Mouse (Mus musculus) kidney, adult 10 weeks (tissue): Measurements from ENCODE around the gene Ano8. TPM values are rescaled to one million over a fixed set of nuclear protein-coding genes. Genes with fewer than 3 reads are reported as not detected.

ENCODE experiments used
- polyA plus RNA-seq: library from polyadenylated mRNA; stranded (reverse); fragments of 350-450 nt; fragmentation: Illumina TruSeq; extraction: RNeasy Lipid Tissue Mini Kit (QIAGEN cat#74804); gene quantifications from one replicate; pipeline ENCODE4 v1.2.3, GENCODE M21; 2014; ENCODE audit warnings: low read depth, low replicate concordance

Gene Ano8
- polyA plus RNA-seq = 0.85 TPM

DNA sequence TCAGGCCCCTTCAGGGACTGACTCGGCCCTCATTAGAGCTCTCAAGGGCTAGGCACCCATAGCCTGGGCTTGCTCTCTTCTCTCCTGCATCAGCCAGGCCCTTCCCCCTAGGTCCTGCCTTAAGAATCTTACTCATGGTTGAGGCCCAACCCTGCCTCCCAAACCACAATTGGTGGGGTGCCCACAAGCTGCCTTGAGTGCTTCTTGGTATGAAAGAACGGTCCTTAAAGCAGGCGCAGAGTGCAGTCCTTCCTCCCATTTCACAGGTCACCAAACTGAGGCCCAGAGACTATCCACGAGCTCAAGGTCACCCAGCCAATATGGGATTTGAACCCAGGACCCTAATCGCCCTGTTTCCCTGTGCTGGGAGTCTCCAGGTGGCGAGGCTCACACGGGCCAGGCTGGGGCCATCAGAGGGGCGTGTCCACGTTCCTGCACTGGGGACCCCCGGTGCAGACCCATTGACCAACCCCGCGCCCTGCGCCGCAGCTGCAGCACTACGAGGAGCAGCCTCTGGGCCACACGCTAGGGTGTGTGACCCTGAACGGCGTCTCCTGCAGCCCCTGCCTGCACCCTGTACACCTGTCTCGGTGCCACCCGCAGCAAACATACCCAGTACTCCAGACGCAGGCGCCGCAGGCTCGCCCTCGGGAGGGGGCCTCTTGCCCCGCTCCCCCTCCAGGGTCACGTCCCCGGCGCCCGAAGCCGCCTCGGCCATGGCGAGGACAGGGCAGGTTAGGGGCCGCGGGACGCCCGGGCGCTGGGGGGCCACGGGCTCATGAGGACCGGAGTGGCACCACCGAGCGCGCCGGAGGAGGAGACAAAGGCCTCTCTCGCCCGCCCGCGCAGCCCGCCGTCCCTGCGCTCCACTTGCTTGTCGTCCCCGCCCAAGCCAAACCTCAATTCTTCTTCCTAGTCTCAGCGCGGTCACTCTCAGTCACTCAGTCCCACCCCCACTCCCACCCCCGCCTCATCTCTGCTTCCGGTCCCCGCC is at the start of gene Ano8:
TSS of gene Ano8 (minus strand) at position 822 of the 994 bp plus-strand sequence.

DNA sequence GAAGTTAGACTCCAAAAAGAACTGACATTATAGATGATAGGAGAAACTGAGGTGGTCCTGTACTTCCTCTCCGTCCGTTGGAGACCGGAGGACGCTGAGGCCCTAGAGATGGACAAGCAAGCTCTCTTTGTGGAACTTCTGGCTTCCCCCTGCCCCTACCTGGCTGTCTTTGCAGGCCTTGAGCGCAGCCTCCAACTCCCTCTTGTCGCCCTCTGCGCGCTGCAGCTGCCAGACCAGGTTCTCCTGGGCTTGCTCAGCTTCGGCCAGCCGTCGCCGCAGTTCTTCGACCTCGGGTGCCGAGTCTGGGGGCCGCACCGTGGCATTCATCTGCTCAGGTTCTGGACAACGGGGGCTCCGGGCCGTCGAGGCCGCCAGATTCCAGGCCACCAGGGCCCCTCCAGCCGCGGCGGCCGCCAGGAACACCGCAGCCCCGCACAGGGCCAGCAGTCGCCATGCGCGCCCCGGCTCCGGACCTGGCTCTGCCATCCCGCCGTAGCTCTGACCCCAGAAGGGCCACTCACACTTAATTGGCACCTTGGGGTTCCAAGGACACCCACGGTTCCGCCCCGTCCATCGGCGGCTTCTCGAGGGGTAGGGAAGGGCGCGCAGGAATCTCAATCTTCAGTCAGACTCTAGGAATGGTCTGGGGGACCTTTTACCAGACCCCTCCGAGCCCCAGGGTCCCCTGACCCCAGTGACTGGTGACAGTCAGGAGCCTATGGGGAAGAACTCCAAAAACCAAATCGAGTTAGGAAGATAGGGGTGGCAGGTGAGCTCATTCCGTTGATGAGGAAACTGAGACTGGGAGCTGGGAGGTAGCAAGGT is 39.7 kb upstream of the Ano8 start, which contains the start of gene Ccdc194:
TSS of gene Ccdc194 (minus strand) at position 486 of the 825 bp plus-strand sequence.

DNA sequence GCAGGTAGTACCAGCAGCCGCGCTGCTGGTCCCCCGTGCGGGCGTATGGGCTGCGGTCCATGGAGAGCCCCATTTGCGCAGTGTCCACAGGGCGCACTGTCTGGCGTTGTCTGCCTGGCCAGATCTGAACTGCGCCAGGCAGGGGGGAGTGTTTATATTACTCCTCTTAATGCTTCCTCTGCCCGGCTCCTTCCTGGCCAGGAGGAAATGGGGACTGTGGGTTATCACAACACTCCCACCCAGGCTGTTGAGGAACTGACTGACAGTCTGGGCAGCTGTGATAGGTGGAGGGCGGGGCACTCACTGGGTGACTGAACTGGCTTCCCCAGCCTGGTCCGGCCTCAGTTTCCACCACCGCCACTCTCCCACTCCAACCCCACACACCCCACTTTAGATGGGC is 25.9 kb upstream of the Ano8 start, which contains the start of gene Plvap:
TSS of gene Plvap (minus strand) at position 109 of the 400 bp plus-strand sequence.

DNA sequence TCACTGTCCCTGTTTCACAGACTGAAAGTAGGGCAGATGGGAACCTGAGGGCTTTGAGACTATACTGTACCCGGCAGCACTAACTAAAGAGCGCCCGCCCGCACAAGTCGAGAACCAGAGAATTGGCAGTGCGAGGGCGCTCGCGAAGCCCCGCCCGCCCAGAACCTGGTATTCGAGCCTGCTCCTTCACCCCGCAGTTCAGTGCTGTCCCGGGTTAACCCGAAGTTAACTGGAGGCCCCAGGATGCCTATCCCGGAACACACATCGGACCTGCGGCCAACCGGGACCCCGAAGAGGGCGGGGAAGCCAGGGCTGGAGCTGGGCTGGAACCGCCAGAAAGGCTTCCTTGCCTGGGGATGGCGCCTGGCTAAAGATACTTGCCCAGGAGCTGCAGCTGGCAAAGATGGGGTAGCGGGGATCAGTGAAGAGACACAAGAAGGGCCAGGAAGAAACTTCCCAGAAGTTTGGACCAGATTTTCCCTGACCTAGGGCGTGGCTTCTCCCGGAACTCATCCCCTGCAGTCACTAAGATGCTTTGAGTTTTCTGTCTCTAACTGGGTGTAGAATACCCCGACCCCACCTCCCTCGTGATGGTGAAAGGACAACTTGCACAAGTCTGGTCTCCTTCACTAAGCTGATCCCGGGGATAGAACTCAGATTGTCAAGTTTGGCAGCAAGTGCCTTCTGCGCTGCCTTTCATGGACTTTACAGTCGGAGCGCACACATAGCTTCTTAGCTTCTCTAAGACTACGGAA is 2.1 kb upstream of the Ano8 start, which contains the start of gene Gtpbp3:
TSS of gene Gtpbp3 (plus strand) at position 413 of the 755 bp plus-strand sequence.

DNA sequence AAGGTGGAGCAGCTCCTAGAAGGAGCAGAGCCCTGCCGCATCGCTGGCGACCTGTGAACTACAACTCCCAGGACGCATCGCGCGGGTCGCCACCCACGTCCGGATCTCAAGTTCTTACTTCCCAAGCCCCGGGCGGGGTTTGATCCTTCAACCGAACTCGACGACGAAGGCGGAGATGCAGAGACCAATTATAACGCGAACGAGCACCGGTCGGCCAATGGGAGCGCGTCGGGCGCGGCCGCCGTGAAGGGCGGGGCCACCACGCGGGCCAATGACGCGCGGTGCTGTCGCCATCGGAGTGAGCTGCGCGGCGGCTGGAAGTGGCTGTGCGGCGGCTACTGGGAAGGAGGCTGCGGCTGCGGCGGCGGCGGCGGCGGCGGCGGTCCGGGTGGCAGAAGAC is 16.8 kb downstream of the Ano8 start, which contains the start of gene Dda1:
TSS of gene Dda1 (plus strand) at position 284 of the 400 bp plus-strand sequence.

DNA sequence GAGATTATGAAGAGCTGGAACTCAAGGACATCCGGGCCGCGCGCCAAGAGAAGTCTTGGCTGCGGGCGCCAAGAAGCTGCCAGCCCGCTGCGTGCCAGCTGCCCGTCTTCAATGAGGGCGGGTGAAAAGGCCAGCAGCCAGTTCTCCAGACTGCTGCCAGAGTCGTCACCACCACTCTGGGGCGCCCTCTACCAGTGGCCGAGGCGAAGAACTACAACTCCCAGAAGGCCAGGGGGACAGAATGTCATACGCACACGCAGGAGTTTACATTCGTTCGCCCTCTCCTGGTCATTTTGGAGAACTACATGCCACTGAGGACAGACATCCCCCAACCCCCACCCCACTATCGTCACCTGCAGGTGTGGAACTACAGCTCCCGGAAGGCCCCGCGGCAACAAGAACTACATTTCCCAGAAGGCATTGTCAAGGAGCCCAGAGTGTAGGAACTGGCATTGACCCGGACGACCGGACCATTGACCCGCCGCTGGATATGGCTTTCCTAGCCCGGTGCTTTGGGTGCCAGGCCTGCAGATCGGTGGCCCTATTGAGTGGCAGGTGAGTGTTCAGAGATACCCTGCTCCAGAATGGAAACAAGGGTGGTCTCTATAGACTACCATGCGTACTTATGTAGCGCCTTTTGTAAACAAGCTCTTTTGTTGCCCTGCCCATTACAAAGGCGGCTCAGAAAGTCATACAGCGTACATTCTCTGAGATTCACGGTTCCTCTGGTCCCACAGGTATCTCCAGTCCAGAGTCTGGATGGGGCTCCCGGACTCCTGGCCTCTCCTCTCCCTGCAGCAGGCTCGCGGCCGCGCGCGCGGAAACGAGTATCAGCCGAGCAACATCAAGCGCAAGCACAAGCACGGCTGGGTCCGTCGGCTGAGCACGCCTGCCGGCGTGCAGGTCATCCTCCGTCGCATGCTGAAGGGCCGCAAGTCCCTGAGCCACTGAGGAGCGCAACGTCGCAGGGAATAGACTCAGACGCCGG is 21.0 kb downstream of the Ano8 start, which contains the start of gene Mrpl34:
TSS of gene Mrpl34 (plus strand) at position 447 of the 988 bp plus-strand sequence.

DNA sequence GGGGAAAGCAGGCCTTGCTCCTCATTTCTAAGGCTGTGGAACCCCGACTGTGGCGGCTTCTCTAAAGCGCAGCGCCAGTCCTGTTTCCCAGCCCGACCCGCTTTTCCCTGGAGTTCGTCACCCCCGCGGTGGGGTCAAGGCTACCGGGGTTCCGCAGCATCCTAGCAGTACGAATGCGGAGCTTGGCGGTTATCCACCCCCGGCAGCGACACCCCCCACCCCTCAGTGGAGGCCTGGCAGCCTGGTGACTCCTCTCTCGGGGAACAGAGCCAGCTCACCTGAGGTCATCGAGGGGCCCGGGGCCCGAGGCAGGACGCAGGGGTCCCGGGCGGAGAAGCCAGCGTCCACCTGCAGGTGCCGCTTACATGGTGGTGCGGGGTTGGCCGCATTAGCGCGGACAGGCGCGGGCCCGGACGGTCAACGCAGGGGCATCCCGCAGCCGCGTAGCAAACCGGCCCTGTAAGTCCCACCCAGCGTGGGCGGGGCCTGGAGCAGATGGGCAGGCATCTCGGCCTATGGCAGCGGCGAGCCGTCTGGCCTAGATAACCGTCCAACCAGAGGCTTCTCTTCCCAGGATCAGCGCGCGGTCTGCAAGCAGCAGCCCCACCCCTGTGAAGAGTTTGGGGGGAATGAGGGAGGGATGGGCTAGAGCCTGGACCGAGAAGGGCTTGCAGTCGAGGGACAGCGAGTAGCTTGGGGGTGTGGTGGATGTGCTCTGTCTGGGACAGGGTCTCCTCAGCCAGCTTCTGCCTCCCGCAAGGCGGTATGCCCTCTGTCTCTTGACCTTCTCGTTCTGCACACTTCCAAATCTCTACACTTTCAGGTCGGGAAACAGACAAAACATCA is 22.4 kb downstream of the Ano8 start, which contains the start of gene Abhd8:
TSS of gene Abhd8 (minus strand) at position 468 of the 846 bp plus-strand sequence.

Other genes with a start within 250 kb of the Ano8 start
- 1.3 TPM for gene Myo9b, start 213.2 kb downstream of the Ano8 start, polyA plus RNA-seq
- 1.9 TPM for gene Haus8, start 213.0 kb downstream of the Ano8 start, polyA plus RNA-seq
- 2.1 TPM for gene Use1, start 119.1 kb downstream of the Ano8 start, polyA plus RNA-seq
- 2.1 TPM for gene Ocel1, start 114.7 kb downstream of the Ano8 start, polyA plus RNA-seq
- gene Nr2f6, start 104.0 kb downstream of the Ano8 start, polyA plus RNA-seq = 2.5 TPM
- 0.89 TPM for gene Ushbp1, start 90.2 kb downstream of the Ano8 start, polyA plus RNA-seq
- gene Babam1, start 89.1 kb downstream of the Ano8 start, polyA plus RNA-seq = 17.8 TPM
- not detected for gene Ankle1, start 80.0 kb downstream of the Ano8 start, polyA plus RNA-seq
- 0.77 TPM for gene Abhd8, start 22.3 kb downstream of the Ano8 start, polyA plus RNA-seq
- 16.9 TPM for gene Mrpl34, start 21.0 kb downstream of the Ano8 start, polyA plus RNA-seq
- 1.3 TPM for gene Dda1, start 16.8 kb downstream of the Ano8 start, polyA plus RNA-seq
- gene Gtpbp3, start 2.1 kb upstream of the Ano8 start, polyA plus RNA-seq = 1.4 TPM
- 6.2 TPM for gene Plvap, start 25.8 kb upstream of the Ano8 start, polyA plus RNA-seq
- not detected for gene Ccdc194, start 39.7 kb upstream of the Ano8 start, polyA plus RNA-seq
- gene Bst2, start 51.5 kb upstream of the Ano8 start, polyA plus RNA-seq = 2.2 TPM
- 1.8 TPM for gene Mvb12a, start 57.0 kb upstream of the Ano8 start, polyA plus RNA-seq
- gene Tmem221, start 72.9 kb upstream of the Ano8 start, polyA plus RNA-seq = 2.3 TPM
- gene Nxnl1, start 80.6 kb upstream of the Ano8 start, polyA plus RNA-seq = 0.20 TPM
- gene Slc27a1, start 82.9 kb upstream of the Ano8 start, polyA plus RNA-seq = 1.6 TPM
- gene Pgls, start 106.2 kb upstream of the Ano8 start, polyA plus RNA-seq = 0.20 TPM
- not detected for gene Fam129c, start 111.7 kb upstream of the Ano8 start, polyA plus RNA-seq
- 26.0 TPM for gene Colgalt1, start 125.0 kb upstream of the Ano8 start, polyA plus RNA-seq
- not detected for gene Unc13a, start 185.8 kb upstream of the Ano8 start, polyA plus RNA-seq
- gene Jak3, start 190.3 kb upstream of the Ano8 start, polyA plus RNA-seq = not detected
- gene Insl3, start 203.3 kb upstream of the Ano8 start, polyA plus RNA-seq = not detected
- 2.9 TPM for gene B3gnt3, start 215.8 kb upstream of the Ano8 start, polyA plus RNA-seq
- not detected for gene Fcho1, start 239.8 kb upstream of the Ano8 start, polyA plus RNA-seq